Mouse (Mus musculus) testis, adult 2 months (tissue): Measurements from ENCODE around the gene Mpeg1. TPM values are rescaled to one million over a fixed set of nuclear protein-coding genes. Genes with fewer than 3 reads are reported as not detected.

Experiments
- H3K27ac ChIP-seq: fragments of 200-500 bp; 2 replicates; pipeline ENCODE4 v1.5.1; 2012; ENCODE audit warnings: low read depth, low read length; ENCODE audit not compliant: control insufficient read depth, insufficient read depth
- H3K27me3 ChIP-seq: fragments of 200-500 bp; 2 replicates; pipeline ENCODE4 v1.6.1; 2012; ENCODE audit warnings: mild to moderate bottlenecking, low read length, moderate library complexity; ENCODE audit not compliant: control insufficient read depth, insufficient read depth
- H3K36me3 ChIP-seq: fragments of 200-500 bp; 2 replicates; pipeline ENCODE4 v1.6.1; 2012; ENCODE audit warnings: mild to moderate bottlenecking, low read length; ENCODE audit not compliant: control insufficient read depth, insufficient read depth
- H3K4me1 ChIP-seq: fragments of 200-500 bp; 2 replicates; pipeline ENCODE4 v1.6.1; 2012; ENCODE audit warnings: low read length; ENCODE audit not compliant: control insufficient read depth, insufficient read depth
- H3K4me3 ChIP-seq: fragments of 200-500 bp; 2 replicates; pipeline ENCODE4 v1.5.1; 2012; ENCODE audit warnings: low read depth, mild to moderate bottlenecking, low read length, moderate library complexity, mixed read lengths; ENCODE audit not compliant: control insufficient read depth
- CTCF ChIP-seq: fragments of 200-500 bp; IDR thresholded peaks from 2 replicates; pipeline ENCODE4 v1.5.1; 2012; ENCODE audit warnings: low read depth, mild to moderate bottlenecking, inconsistent platforms, low read length, moderate library complexity; ENCODE audit not compliant: control insufficient read depth, insufficient read depth, insufficient replicate concordance
- POLR2A ChIP-seq: fragments of 200-500 bp; IDR thresholded peaks from 2 replicates; pipeline ENCODE4 v1.6.1; 2012; ENCODE audit warnings: low read depth, mild to moderate bottlenecking, inconsistent platforms, low read length, moderate library complexity; ENCODE audit not compliant: control insufficient read depth
- polyA plus RNA-seq: library from polyadenylated mRNA; depleted of rRNA; stranded (reverse); fragments of >200 nt; gene quantifications from 2 replicates; pipeline ENCODE4 v1.2.3, GENCODE M21; 2012; rRNA removed

Mpeg1 gene
- polyA plus RNA-seq, 1 experiment, result 3.3 TPM

- peak overlapping the region; percentile 90 for H3K27ac ChIP-seq
- no peaks in the 10 kb centered on the region for H3K36me3 ChIP-seq
- TF ChIP-seq POLR2A, result no peak
- TF ChIP-seq CTCF, result no peak
- no peaks in the 10 kb centered on the region for H3K27me3 ChIP-seq
- peaks cover 16% of the 10 kb centered on the region for H3K4me1 ChIP-seq
- H3K4me3 ChIP-seq, result peak overlapping the region; percentile 84
Measured at GRCm38 (mm10) chr19:12500881-12501311, 40.3 kb downstream of the Mpeg1 start.

- Histone ChIP-seq H3K27me3 (no peaks in the 10 kb centered on the region), H3K36me3 (no peaks in the 10 kb centered on the region), H3K27ac (peak within 1 kb of the TSS; percentile 90), H3K4me1 (peaks cover 16% of the 10 kb centered on the region), H3K4me3 (peak within 1 kb of the TSS; percentile 84)
- no peak; the same call in 1 of the 2 replicates for TF ChIP-seq POLR2A
- peak; percentile 87 for TF ChIP-seq CTCF
Measured at GRCm38 (mm10) chr19:12501370-12502347, 41.1 kb downstream of the Mpeg1 start, which contains the start of gene Dtx4. TSS of gene Dtx4 (minus strand) at chr19:12501454.

DNA sequence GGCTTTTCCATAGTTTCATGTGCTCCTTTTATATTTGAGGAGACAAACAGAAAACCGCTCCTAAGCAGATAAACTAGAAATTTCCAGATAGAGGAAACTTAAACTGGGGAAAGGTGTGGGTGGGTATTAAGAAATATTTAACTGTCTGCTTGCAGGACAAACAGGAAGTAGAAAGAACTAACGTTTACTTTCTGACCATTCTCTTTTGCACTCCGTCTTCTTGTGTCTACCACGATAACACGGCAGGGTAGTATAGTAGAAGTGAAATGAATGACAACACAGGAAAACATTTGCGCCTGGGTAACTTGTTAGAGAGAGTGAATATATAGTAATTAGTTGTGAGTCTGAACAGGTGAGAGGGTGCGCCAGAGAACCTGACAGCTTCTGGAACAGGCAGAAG is 42.2 kb downstream of the Mpeg1 start:
- H3K4me1 ChIP-seq, result peaks cover 16% of the 10 kb centered on the region
- H3K27me3 ChIP-seq, result no peaks in the 10 kb centered on the region
- TF ChIP-seq CTCF, result no peak
- no peak for TF ChIP-seq POLR2A
- no peak overlapping the region for H3K4me3 ChIP-seq
- H3K36me3 ChIP-seq, result no peaks in the 10 kb centered on the region
- H3K27ac ChIP-seq, result no peak overlapping the region

DNA sequence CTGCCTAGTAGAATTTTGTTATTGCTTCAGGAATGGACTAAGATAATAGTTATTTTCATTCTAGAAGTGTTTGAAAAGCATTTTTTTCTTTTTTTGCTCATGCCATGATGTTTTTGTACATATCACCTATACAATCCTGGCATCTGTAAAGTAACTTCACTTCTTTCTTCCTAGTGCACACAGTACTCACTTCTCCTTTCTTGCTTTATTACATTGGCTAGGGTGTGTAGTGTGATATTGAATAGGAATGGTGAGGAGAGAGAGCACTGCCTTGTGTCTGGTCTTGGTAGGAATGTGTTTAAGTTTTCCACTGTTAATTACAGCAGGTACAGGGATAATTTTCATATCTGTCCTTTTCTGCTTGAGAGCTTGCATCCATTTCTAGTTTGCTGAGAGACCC is 54.0 kb downstream of the Mpeg1 start:
- H3K4me3 ChIP-seq, result no peak overlapping the region
- no peak overlapping the region for H3K27ac ChIP-seq
- H3K4me1 ChIP-seq, result no peaks in the 10 kb centered on the region
- H3K27me3 ChIP-seq, result no peaks in the 10 kb centered on the region
- no peaks in the 10 kb centered on the region for H3K36me3 ChIP-seq
- TF ChIP-seq POLR2A (no peak), CTCF (no peak)

Other genes with a start within 250 kb of the Mpeg1 start
- 0.09 and 0.12 TPM in 2 replicates for gene Olfr1432, start 228.2 kb upstream of the Mpeg1 start, polyA plus RNA-seq
- 0.26 and 0.52 TPM in 2 replicates for gene Olfr262, start 219.1 kb upstream of the Mpeg1 start, polyA plus RNA-seq
- 0.10 TPM in 1 of 2 replicates, not detected in the other for gene Olfr235, start 199.7 kb upstream of the Mpeg1 start, polyA plus RNA-seq
- gene Olfr1434, start 180.9 kb upstream of the Mpeg1 start, polyA plus RNA-seq, result not detected in 2 replicates
- gene Olfr1436, start 161.6 kb upstream of the Mpeg1 start, polyA plus RNA-seq, result not detected in 2 replicates
- not detected in 2 replicates for gene Olfr1437, start 135.7 kb upstream of the Mpeg1 start, polyA plus RNA-seq
- not detected in 2 replicates for gene Olfr1438-ps1, start 124.9 kb upstream of the Mpeg1 start, polyA plus RNA-seq
- not detected in 2 replicates for gene Olfr1440, start 73.5 kb upstream of the Mpeg1 start, polyA plus RNA-seq
- not detected in 2 replicates for gene Olfr1441, start 43.3 kb upstream of the Mpeg1 start, polyA plus RNA-seq
- gene Pfpl, start 32.9 kb upstream of the Mpeg1 start, polyA plus RNA-seq, result 0.02 TPM in 2 replicates
- 5.7 and 6.0 TPM in 2 replicates for gene Dtx4, start 40.7 kb downstream of the Mpeg1 start, polyA plus RNA-seq
- 0.07 and 0.11 TPM in 2 replicates for gene Fam111a, start 85.0 kb downstream of the Mpeg1 start, polyA plus RNA-seq
- gene Gm4952, start 139.2 kb downstream of the Mpeg1 start, polyA plus RNA-seq, result not detected in 2 replicates
- not detected in 2 replicates for gene Glyat, start 172.5 kb downstream of the Mpeg1 start, polyA plus RNA-seq
- not detected in 2 replicates for gene Olfr1442, start 209.7 kb downstream of the Mpeg1 start, polyA plus RNA-seq
- not detected in 2 replicates for gene Olfr1443, start 217.3 kb downstream of the Mpeg1 start, polyA plus RNA-seq
- not detected in 2 replicates for gene Keg1, start 235.0 kb downstream of the Mpeg1 start, polyA plus RNA-seq